Mouse (Mus musculus): Measurements from ENCODE around the gene Hk3. TPM values are rescaled to one million over a fixed set of nuclear protein-coding genes. Genes with fewer than 3 reads are reported as not detected.

Gene Hk3
- polyA plus RNA-seq, 1 experiment from 2014 or later, result 1.5 TPM

DNA sequence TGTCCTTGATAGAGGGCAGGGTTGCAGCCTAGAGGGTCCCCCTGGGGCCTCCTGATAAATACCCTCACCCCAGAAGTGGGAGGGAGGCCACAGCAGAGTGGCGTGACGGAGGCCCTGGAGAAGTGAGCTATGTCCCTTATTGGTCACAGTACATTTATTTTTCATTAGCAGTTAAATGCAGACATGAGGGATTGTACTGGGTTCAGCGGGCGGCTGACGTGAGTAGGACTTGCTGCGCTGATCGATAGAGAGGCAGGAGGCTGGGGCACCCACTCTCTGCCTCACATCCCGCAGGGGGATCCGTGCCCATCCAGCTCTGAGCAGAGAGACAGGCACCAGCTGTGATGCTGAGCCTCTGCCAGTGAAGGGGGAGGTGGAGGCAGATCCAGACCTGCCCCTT, 33.8 kb downstream of the Hk3 start:
- no peak for ATAC-seq
- H3K4me3 ChIP-seq (ENCODE audit: low read length), result no peak overlapping the region
- 78% methylated on average over 9 of the region's 9 CpGs for WGBS
- no peaks in the 10 kb centered on the region; the same call in 1 of the 2 replicates for H3K27me3 ChIP-seq (replicated peaks; ENCODE audit: control insufficient read depth, insufficient read depth, low read length)
- H3K4me1 ChIP-seq (ENCODE audit: control insufficient read depth, insufficient read depth, low read length), result no peaks in the 10 kb centered on the region
- no peak overlapping the region for H3K4me2 ChIP-seq (ENCODE audit: low read depth, low read length)
- H3K9ac ChIP-seq (ENCODE audit: low read depth, low read length), result no peak overlapping the region
- H3K27ac ChIP-seq (ENCODE audit: low read length), result no peak overlapping the region
- no peaks in the 10 kb centered on the region for H3K36me3 ChIP-seq (ENCODE audit: control insufficient read depth, insufficient read depth, low read length)
- H3K9me3 ChIP-seq (ENCODE audit: control insufficient read depth, low read length), result no peaks in the 10 kb centered on the region

DNA sequence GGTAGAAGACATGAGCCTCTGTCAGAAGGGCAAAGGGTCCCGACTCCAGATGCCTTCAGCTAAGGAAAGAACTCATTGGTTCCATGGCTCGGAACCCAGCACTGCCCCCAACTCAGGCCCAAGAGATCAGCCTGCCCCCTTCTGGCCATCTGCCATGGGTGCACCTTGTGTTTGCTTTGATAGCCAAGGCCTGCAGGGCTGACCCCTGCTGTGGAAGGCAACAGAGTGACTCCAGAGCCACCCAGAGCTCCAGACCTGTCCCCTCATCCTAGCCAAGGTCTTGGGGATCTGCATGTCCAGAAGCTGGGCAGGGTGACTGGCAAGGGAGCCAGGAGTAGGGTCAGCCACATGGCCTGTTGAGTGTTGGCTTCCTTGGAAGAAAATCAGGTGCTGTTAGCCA, 37.6 kb downstream of the Hk3 start:
- H3K27ac ChIP-seq (ENCODE audit: low read length), result no peak overlapping the region
- H3K27me3 ChIP-seq (replicated peaks; ENCODE audit: control insufficient read depth, insufficient read depth, low read length), result no peaks in the 10 kb centered on the region; the same call in 1 of the 2 replicates
- H3K9ac ChIP-seq (ENCODE audit: low read depth, low read length), result no peak overlapping the region
- H3K9me3 ChIP-seq (ENCODE audit: control insufficient read depth, low read length), result no peaks in the 10 kb centered on the region
- no peaks in the 10 kb centered on the region for H3K36me3 ChIP-seq (ENCODE audit: control insufficient read depth, insufficient read depth, low read length)
- H3K4me2 ChIP-seq (ENCODE audit: low read depth, low read length), result no peak overlapping the region
- no peak for ATAC-seq
- 61% methylated on average over 2 of the region's 2 CpGs for WGBS
- H3K4me1 ChIP-seq (ENCODE audit: control insufficient read depth, insufficient read depth, low read length), result no peaks in the 10 kb centered on the region
- no peak overlapping the region for H3K4me3 ChIP-seq (ENCODE audit: low read length)

DNA sequence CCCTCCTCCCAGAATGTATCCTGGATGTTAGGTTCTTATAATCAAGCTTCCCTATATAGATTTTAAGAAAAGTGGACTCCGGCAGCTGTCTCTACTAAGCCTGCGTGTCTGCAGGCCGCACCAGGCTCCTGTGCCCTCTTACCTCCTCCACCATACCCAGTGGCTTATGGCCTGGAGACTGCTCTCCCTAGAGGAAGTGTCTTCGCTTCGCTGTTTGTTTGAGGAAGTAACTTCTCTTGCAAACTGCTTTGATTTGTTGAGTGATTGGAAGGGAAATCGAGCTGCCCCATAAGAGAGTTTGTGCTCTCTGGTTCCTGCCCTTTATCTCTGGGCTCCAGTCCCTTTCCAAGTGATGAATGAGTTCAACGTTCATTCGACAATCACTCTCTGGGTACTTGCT, 38.2 kb downstream of the Hk3 start:
- 69% methylated on average over 8 of the region's 8 CpGs for WGBS

GRCm38 (mm10) chr13:54980957-54981356, 40.2 kb downstream of the Hk3 start:
- H3K4me3 ChIP-seq (ENCODE audit: low read length), result no peak overlapping the region
- no peak overlapping the region for H3K9ac ChIP-seq (ENCODE audit: low read depth, low read length)
- no peaks in the 10 kb centered on the region; the same call in 1 of the 2 replicates for H3K27me3 ChIP-seq (replicated peaks; ENCODE audit: control insufficient read depth, insufficient read depth, low read length)
- 73% methylated on average over 12 of the region's 12 CpGs for WGBS
- H3K4me1 ChIP-seq (ENCODE audit: control insufficient read depth, insufficient read depth, low read length), result no peaks in the 10 kb centered on the region
- ATAC-seq, result no peak
- H3K4me2 ChIP-seq (ENCODE audit: low read depth, low read length), result no peak overlapping the region
- H3K9me3 ChIP-seq (ENCODE audit: control insufficient read depth, low read length), result no peaks in the 10 kb centered on the region
- H3K36me3 ChIP-seq (ENCODE audit: control insufficient read depth, insufficient read depth, low read length), result no peaks in the 10 kb centered on the region
- no peak overlapping the region for H3K27ac ChIP-seq (ENCODE audit: low read length)

More for the DNA sequence above, 38.2 kb downstream of the Hk3 start:
- Histone ChIP-seq H3K4me1 (ENCODE audit: control insufficient read depth, insufficient read depth, low read length) (no peaks in the 10 kb centered on the region), H3K9ac (ENCODE audit: low read depth, low read length) (no peak overlapping the region), H3K36me3 (ENCODE audit: control insufficient read depth, insufficient read depth, low read length) (no peaks in the 10 kb centered on the region), H3K9me3 (ENCODE audit: control insufficient read depth, low read length) (no peaks in the 10 kb centered on the region), H3K27me3 (replicated peaks; ENCODE audit: control insufficient read depth, insufficient read depth, low read length) (no peaks in the 10 kb centered on the region; the same call in 1 of the 2 replicates), H3K4me3 (ENCODE audit: low read length) (no peak overlapping the region), H3K4me2 (ENCODE audit: low read depth, low read length) (no peak overlapping the region), H3K27ac (ENCODE audit: low read length) (no peak overlapping the region)
- no peak for ATAC-seq

DNA sequence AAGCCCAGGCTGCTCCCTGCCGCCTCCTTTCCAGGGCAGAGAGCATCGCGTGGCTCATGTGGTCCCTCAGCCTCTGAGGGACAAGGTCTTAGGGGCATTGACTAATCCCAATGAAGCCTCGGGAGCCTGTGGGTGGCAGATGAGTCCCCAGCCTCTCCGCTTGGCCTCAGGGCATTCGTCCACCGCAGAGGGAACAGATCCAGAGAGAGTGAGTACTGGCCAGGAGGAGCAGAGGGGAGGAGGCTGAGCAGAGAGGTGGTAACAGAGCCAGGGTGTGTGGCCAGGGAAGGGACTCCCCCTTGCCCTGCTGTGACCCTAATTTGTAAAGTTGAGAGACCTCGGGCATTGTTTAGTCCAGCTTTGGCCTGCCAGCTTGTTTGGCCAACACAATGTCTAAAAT, 42.4 kb downstream of the Hk3 start:
- 51% methylated on average over 8 of the region's 8 CpGs for WGBS
- H3K9ac ChIP-seq (ENCODE audit: low read depth, low read length), result no peak overlapping the region
- H3K9me3 ChIP-seq (ENCODE audit: control insufficient read depth, low read length), result no peaks in the 10 kb centered on the region
- no peaks in the 10 kb centered on the region for H3K4me1 ChIP-seq (ENCODE audit: control insufficient read depth, insufficient read depth, low read length)
- H3K27ac ChIP-seq (ENCODE audit: low read length), result no peak overlapping the region
- no peak overlapping the region for H3K4me2 ChIP-seq (ENCODE audit: low read depth, low read length)
- no peaks in the 10 kb centered on the region for H3K27me3 ChIP-seq (replicated peaks; ENCODE audit: control insufficient read depth, insufficient read depth, low read length)
- no peaks in the 10 kb centered on the region for H3K36me3 ChIP-seq (ENCODE audit: control insufficient read depth, insufficient read depth, low read length)
- ATAC-seq, result no peak
- no peak overlapping the region for H3K4me3 ChIP-seq (ENCODE audit: low read length)

GRCm38 (mm10) chr13:54975546-54975945, 45.6 kb downstream of the Hk3 start:
- H3K27ac ChIP-seq (ENCODE audit: low read length), result no peak overlapping the region
- no peak overlapping the region for H3K4me2 ChIP-seq (ENCODE audit: low read depth, low read length)
- no peak for ATAC-seq
- no peaks in the 10 kb centered on the region for H3K27me3 ChIP-seq (replicated peaks; ENCODE audit: control insufficient read depth, insufficient read depth, low read length)
- WGBS, result 53% methylated on average over 3 of the region's 3 CpGs
- no peaks in the 10 kb centered on the region for H3K36me3 ChIP-seq (ENCODE audit: control insufficient read depth, insufficient read depth, low read length)
- H3K4me1 ChIP-seq (ENCODE audit: control insufficient read depth, insufficient read depth, low read length), result no peaks in the 10 kb centered on the region; the same call in 1 of the 2 replicates
- H3K9me3 ChIP-seq (ENCODE audit: control insufficient read depth, low read length), result no peaks in the 10 kb centered on the region
- H3K4me3 ChIP-seq (ENCODE audit: low read length), result no peak overlapping the region
- no peak overlapping the region for H3K9ac ChIP-seq (ENCODE audit: low read depth, low read length)

GRCm38 (mm10) chr13:54970521-54971247, 50.5 kb downstream of the Hk3 start:
- H3K4me3 ChIP-seq (ENCODE audit: low read length), result no peak overlapping the region
- ATAC-seq, result no peak
- no peak overlapping the region for H3K4me2 ChIP-seq (ENCODE audit: low read depth, low read length)
- no peaks in the 10 kb centered on the region for H3K27me3 ChIP-seq (replicated peaks; ENCODE audit: control insufficient read depth, insufficient read depth, low read length)
- no peak overlapping the region for H3K9ac ChIP-seq (ENCODE audit: low read depth, low read length)
- H3K36me3 ChIP-seq (ENCODE audit: control insufficient read depth, insufficient read depth, low read length), result no peaks in the 10 kb centered on the region
- WGBS, result 35% methylated on average over 14 of the region's 14 CpGs
- no peak overlapping the region for H3K27ac ChIP-seq (ENCODE audit: low read length)
- H3K9me3 ChIP-seq (ENCODE audit: control insufficient read depth, low read length), result no peaks in the 10 kb centered on the region
- H3K4me1 ChIP-seq (ENCODE audit: control insufficient read depth, insufficient read depth, low read length), result no peaks in the 10 kb centered on the region; the same call in 1 of the 2 replicates

DNA sequence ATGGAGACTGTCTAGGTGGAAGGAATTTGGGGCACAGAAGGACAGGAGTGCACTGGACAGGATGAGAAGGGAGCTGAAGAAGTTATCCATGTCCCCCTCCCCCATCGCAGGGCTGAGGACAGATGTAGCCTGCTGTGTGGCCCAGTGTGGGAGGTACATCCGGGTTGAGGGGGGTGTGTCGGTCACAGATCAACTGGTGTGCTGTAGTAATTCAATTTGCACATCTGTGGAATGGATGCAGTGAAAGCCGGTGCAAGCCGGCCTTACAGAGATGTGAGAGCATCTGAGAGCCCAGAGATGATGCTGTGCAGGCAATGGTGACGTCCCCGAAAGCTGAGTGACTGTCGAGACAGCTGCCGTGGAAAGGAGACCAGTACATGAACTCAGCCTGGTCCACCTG, 51.7 kb downstream of the Hk3 start:
- H3K9me3 ChIP-seq (ENCODE audit: control insufficient read depth, low read length), result no peaks in the 10 kb centered on the region
- H3K27me3 ChIP-seq (replicated peaks; ENCODE audit: control insufficient read depth, insufficient read depth, low read length), result no peaks in the 10 kb centered on the region
- H3K4me1 ChIP-seq (ENCODE audit: control insufficient read depth, insufficient read depth, low read length), result no peaks in the 10 kb centered on the region; the same call in 1 of the 2 replicates
- H3K4me3 ChIP-seq (ENCODE audit: low read length), result no peak overlapping the region
- H3K9ac ChIP-seq (ENCODE audit: low read depth, low read length), result no peak overlapping the region
- no peak overlapping the region for H3K27ac ChIP-seq (ENCODE audit: low read length)
- no peaks in the 10 kb centered on the region for H3K36me3 ChIP-seq (ENCODE audit: control insufficient read depth, insufficient read depth, low read length)
- H3K4me2 ChIP-seq (ENCODE audit: low read depth, low read length), result no peak overlapping the region
- 56% methylated on average over 9 of the region's 9 CpGs for WGBS
- ATAC-seq, result no peak

DNA sequence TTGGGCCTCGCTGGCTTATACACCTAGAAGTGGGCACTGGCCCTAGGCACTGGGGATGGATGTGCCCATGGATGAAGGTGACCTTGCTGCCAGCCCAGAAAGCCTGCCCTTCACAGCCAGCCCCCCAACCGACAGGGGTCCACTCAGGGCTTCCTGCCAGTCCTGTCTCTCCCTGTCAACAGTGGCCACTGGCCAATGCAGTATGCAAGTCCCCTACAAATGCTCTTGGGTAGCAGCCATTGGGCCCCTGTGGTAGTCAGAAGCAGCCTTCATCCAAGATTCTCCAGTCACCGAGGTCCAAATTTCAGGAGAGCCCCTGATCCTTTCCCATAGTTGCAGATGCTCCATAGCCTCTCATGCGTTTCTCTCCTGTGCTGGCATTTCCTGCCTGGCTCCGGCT, 52.5 kb downstream of the Hk3 start:
- no peaks in the 10 kb centered on the region for H3K36me3 ChIP-seq (ENCODE audit: control insufficient read depth, insufficient read depth, low read length)
- H3K4me1 ChIP-seq (ENCODE audit: control insufficient read depth, insufficient read depth, low read length), result no peaks in the 10 kb centered on the region; the same call in 1 of the 2 replicates
- no peak overlapping the region for H3K27ac ChIP-seq (ENCODE audit: low read length)
- no peaks in the 10 kb centered on the region for H3K27me3 ChIP-seq (replicated peaks; ENCODE audit: control insufficient read depth, insufficient read depth, low read length)
- no peaks in the 10 kb centered on the region for H3K9me3 ChIP-seq (ENCODE audit: control insufficient read depth, low read length)
- H3K9ac ChIP-seq (ENCODE audit: low read depth, low read length), result no peak overlapping the region
- WGBS, result 63% methylated on average over 5 of the region's 5 CpGs
- ATAC-seq, result no peak
- no peak overlapping the region for H3K4me2 ChIP-seq (ENCODE audit: low read depth, low read length)
- no peak overlapping the region for H3K4me3 ChIP-seq (ENCODE audit: low read length)

GRCm38 (mm10) chr13:54967501-54967900, 53.7 kb downstream of the Hk3 start:
- Histone ChIP-seq H3K9me3 (ENCODE audit: control insufficient read depth, low read length) (no peaks in the 10 kb centered on the region), H3K9ac (ENCODE audit: low read depth, low read length) (no peak overlapping the region), H3K36me3 (ENCODE audit: control insufficient read depth, insufficient read depth, low read length) (no peaks in the 10 kb centered on the region), H3K27me3 (replicated peaks; ENCODE audit: control insufficient read depth, insufficient read depth, low read length) (no peaks in the 10 kb centered on the region), H3K4me1 (ENCODE audit: control insufficient read depth, insufficient read depth, low read length) (no peaks in the 10 kb centered on the region; the same call in 1 of the 2 replicates), H3K4me3 (ENCODE audit: low read length) (no peak overlapping the region), H3K27ac (ENCODE audit: low read length) (no peak overlapping the region), H3K4me2 (ENCODE audit: low read depth, low read length) (no peak overlapping the region)
- ATAC-seq, result no peak
- 74% methylated on average over 11 of the region's 11 CpGs for WGBS
